Mouse (Mus musculus): ENCODE measurements around the gene Elf5.

The Elf5 gene

DNA sequence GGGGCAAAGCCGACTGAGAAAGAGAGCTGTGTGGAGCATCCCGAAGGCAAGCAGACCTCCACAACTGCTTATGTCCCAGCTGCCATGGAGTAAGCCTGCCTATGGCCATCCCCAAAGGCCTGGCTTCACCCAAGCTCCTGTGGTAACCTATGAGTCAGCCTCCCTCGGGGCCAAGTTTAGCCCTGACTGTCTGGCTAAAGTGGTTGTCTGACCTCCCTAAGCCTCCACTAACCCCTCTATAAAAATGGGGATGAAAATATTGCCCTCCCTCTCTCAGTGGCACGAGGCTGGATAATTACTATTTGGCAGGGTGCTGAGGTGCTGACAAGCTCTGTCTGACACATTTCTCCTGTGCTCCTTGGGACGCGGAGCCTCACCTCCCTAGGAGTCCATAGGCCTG lies at the start of gene Elf5:
Gene Elf5 (plus strand): TSS at position 341 of the 400 bp plus-strand sequence.
- no peak for DNase-seq (ENCODE audit: low spot score)

DNA sequence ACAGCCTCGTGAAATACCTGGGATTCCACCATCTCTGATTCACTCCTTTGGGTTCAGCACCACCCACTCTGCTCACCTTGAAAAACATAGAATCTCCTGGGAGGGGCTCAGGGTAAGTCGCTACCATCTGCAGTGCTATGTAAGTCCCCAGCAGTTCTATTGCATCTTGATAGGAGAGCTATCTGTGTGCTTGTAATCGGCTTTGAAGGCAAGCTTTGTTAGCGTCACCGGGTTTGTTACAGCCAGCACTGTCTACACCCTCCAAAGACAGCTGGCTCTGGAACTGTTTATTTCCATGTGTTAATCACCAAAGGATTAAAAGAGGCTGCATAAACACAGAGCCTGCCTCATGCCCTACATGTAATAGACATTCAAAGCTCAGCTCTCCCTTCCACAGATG lies 38.9 kb upstream of the Elf5 start:
- DNase-seq (ENCODE audit: low spot score), result no peak

DNA sequence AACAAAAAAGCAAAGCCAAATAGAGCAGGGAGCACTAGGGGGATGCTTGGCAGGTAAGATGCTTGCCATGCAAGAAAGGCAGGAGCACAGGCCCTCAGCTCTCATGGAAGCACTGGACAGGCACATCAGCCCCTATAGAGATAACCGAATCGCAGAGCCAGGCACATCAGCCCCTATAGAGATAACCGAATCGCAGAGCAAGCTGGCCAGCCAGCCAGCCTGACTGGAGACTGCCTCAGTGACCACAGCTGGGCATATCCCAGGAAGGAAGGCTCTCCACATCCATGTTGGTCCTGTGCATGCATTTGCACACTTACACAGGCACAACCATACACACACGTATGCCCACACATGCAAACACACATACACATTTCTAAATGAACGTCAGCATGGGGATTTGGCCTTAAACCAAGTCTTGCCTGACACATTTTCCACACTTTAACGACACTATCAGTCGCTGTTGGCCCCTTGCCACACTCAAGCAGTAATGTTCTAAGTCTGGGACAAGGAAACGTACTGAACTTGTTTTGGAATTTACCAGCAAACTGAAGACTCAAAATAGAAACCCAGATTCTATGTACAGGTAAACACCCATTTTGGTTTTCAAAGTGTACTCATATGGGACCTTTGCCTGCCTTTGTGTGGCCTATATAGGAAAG lies 31.9 kb upstream of the Elf5 start:
- no peak for DNase-seq (ENCODE audit: low spot score)

DNA sequence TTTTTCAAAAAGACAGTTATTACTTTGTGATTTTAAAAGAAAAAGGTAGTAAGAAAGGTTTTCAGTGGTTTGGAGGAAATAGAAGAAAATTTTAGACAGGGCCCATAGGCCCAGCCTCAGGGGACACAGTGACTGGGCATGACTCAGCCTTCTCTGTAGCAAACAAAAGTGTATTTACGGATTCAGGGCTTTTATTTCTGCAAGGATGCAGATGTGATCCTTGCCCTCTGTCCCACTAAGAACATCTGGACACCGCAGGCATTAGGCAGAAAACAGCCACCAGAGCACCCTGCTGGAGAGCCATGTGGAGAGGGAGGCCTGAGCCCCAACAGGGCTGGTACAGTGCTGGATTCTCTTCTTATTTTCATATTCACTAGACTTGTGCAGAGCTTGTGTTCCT lies 29.3 kb upstream of the Elf5 start:
- DNase-seq (ENCODE audit: low spot score), result no peak

DNA sequence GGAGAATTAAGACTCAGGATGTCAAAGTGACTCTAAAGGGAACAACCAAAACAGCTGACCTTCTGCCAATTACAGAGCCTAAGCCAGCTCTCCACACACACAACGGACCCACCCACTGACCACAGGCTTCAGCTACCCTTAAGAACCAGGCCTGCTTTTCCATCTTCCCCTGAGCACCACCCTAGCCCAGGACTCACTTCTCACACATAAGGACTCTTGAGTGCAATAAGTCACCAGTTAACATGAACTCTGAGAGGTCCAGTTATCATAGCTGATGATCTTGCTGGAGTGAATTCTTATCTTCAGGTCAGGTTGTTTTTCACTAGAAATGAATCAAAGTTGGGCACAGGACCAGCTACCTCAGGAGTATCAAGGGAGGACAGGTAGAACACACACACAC lies 23.6 kb upstream of the Elf5 start:
- no peak for DNase-seq (ENCODE audit: low spot score)

DNA sequence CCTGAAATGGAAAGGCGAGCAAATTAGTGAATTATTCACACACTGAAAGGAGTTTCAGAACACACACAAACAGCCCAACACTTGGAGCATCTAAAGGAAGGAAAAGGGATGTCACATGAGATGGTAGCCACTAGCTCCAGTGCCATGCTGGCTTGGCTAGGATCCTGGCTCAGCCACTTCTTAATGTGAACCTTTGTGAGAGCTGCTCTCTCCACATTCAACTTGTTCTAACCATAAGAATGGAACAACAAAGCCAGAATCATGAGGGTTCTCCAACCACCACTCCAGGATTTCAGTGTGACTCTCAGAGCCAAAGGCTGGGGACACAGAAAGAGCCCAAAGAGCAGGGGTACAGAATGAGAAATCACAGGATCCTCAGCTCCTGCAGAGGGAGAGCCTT lies 23.2 kb upstream of the Elf5 start:
- no peak for DNase-seq (ENCODE audit: low spot score)

DNA sequence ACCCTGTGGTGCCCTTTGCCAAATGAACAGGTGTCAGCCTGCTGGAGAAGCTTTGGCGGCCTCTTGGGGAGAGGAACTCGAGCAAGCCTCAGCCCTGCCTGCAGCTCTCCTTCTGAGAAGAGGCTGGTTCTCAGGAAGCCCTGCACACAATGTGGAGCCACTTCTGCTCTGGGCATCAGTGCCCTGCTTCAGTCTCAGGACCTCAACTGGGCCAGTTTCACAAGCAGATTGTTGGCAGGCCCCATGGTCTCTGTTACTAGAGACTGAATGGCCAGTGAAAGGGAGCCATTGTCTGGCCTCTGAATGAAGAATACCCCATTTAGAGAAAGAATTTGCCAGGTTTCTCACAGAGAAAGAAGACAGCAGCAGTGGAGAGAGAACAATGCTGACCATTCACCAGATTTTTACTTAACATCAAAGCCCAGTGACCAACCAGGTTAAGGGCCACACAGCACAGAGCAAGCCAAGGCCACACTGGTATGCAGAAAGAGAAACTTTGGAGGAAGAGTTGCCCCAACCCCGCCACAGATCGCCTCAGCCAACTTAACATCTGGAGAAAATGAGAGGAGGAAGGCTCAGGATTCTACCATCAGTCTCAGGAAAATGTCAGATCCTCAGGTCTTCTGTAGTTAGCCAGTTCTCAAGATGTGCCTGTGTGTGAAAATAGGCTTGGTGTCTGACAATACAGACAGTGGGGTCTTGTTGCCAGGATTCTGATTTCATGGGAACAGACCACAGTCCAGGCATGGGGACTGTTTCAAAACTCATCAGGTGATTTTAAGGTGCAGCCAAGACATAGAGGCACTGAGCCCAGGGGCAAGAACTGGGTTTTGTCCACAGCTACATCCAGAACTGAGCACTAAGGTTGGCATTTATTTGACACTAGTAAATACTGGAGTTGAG lies 21.2 kb upstream of the Elf5 start:
- no peak for DNase-seq (ENCODE audit: low spot score)

DNA sequence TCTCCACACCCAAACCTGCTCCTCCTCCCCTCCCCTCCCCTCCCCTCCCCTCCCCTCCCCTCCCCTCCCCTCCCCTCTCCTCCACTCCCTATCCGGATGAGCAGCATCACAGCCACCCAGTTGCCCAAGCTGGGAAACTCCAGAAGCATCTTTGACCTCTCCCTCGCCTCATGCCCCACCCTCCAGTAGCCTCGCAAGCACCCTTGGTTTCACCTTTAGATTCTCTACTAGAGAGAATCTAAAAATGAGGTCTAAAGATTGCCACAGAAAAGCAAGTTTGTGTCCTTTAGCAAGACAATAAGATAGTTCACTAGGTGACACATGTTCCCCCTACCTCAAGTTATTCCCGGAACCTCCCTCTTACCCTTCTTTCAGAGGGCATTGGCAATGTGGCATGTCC lies 19.9 kb upstream of the Elf5 start:
- no peak for DNase-seq (ENCODE audit: low spot score)

DNA sequence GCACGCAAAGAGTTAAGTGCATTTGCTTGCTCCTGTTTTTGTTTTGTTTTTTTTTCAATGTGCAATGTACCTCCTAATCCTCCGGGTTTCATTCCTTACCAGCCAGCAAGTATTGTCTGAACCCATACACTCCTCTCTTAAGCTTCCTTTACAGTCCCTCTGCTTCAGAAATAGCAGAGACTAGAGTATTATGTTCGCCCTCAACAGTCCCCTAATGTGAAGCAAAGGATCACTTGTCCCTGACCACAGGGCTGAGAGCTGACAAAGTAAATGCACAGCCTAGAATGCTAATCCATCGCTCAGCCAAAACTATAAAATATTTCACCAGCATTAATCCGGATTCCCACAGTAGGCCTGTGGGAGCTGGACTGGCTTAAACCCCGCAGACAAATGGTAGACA lies 13.4 kb upstream of the Elf5 start:
- DNase-seq (ENCODE audit: low spot score), result no peak

DNA sequence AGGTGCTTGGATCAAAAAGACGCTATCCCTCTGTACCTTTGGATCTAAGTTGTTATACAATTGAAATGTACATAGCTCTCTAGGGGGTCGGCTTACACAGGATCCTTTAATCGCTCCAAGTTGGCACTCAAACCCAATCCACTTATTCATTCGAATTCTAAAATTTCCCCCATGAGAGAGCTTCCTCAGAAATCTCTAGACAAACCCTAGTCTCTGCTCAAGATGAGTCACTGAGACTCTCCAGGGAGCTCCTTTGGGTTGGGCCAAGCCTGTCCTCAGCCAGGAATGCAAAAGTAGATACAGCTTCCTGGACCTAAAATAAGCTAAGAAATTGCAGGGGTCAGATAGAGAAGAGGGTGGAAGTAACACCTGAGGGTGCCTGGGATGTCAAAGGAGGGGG lies 10.8 kb upstream of the Elf5 start:
- no peak for DNase-seq (ENCODE audit: low spot score)

DNA sequence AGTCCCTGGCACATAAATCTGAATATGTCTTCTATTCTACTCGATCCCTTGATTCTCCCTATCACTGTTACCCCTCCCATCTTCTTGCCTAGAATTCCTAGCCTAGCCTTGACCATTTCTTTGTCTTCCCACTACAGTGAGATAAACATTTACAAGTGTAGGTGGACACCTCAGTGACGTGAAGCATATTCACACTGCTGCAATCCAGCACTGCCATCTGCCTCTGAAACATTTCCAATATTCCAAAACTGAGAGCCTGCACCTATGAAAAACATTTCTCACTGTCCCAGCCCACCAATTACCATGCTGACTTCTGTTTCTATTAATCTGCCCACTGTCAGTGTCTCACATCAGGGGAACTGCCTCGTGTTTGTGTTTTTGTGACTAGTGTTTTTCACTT lies 5.2 kb upstream of the Elf5 start:
- DNase-seq (ENCODE audit: low spot score), result no peak

DNA sequence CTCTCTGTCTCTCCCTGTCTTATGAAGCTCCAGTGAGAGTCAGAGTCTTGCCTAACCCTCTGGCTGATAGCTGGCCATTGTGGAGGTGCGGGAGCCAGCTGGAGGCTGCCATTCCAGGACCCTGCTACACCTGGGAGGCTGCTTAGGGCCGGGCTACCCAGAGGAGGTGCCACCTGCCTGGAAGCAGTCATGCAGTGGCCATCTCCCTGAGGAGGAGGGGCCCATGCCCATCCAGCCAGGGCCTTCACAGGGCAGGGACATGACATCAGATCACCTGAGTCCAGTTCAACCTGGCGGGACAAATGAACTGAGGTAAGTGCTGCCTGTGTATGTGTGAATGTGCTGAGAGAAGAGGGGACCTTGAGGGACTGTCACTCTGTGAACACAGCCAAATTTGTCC lies 328 bp downstream of the Elf5 start:
- no peak for DNase-seq (ENCODE audit: low spot score)

DNA sequence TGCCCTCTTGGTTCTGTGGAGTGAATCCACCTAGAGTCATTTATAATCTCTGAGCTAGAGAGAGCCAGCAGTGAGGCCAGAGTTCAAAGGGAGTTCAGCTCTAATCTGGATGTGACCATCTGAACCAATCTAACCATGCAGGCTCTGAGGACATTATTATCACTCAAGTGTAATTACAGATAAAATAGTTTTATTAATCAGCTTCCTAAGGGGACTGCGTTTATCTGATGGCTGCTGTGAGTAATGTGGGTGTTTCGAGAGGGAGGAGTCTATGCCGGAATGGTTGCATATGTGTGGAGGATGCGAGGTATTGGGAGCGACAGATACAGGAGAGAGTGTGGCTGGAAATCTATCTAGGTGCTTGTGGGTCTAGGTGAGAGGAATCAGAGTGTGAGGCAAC lies 1.9 kb downstream of the Elf5 start:
- DNase-seq (ENCODE audit: low spot score), result no peak

DNA sequence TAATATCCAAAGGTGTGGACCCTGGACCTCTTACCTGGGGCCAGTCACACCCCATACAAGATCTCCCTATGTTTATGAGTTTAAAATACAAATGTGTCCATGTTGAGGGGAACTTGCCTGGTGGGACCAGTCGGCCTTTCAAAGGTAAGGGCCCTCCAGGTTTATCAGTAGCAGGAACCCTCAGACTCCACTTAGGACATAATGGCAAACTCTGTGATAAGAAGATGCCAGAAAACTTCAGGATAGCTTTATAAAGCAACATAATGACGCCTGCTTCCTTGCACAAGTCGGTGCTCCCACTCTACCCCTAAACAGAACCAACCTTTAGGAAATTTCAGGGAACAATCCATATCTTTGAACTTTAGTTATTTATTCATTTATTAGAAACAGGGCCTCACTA lies 4.3 kb downstream of the Elf5 start:
- no peak for DNase-seq (ENCODE audit: low spot score)

DNA sequence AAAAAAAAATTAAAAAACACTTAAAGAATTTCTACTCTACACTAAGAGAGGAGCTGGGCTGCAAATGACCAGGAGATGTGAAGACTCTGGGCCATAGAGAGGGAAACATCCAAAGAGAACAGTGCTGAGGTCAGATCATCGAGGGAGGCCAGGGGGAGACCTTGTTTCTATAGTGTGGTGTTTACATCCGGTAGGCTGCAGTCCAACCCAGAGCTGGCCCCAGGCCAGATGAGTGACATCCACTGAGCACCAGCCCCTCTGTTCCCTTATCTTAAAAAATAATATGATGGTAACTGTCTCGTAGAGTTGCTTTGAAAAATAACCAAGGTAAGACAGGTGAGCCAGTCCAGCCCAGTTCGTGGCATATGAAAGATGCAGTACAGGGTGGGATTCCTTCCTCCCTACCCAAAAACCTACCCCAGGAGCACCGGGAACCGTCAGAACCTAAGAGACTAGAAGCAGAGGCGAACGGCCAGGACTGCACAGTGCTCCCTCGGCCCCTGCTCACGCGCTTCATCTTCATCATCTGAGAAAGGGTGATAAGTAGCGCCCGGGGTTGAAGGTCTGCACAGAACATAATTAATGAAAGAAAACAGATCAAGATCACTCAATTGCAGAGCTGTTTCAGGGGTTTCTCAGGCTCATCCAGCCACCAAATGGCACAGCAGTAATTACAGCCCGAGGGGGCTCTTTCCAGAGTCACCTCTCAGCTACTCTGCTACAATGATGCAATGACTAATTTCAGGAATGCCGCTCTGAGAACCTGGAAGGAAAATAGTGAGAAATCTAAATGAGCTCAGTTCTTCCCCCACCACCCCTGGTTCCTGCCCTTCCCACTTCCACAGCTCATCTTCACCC lies 9.4 kb downstream of the Elf5 start:
- DNase-seq (ENCODE audit: low spot score), result no peak

DNA sequence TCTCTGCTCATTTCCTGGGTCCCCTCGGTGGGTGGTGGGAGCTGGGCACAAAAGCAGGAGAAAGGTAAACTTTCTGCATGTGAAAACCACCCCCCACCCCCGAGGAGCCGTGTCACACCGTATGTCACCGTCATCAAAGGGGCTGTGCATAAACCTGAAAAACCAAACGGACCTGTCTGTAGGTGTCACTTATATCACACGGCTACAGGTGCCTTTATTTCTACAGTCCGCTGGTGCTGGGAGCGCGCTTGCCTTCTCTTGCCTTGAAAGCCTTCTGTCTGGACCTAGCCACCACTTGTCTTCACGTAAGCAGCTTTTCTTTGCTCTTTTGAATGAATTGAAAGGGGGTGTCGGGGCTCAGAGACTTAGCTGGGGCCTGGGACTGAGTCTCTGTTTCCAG lies 12.4 kb downstream of the Elf5 start:
- no peak for DNase-seq (ENCODE audit: low spot score)

DNA sequence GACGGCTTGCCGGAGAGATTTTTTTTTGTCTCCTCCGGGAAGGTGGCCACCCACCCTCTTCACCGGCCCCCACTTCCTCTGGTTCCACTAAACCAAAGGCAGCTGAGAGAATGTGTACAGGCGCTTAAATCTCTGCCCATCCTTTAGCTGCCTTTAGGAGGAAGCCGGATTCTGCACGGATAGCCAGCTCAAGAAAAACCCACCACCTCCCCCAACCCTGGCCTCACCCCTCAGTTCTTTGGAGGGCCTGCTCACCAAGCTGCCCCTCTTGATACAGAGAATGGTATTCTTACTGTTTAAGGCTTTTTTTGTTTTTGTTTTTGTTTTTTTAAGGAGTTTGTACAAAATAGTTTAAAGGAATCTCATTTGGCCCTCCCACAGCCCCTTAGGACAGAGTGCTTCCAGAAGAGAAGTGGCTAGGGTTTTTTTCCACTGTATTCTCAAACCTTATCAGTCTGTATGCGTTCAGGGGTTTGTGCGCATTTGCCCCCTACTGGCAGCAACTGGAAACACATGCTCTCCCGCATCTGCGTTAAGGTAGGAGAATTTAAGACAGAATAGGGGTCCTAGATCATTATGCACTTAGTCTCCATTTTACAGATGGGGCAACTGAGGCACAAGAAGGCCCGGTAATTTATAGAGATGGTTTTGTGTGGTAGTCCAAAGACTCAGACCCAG lies 13.0 kb downstream of the Elf5 start:
- peak; percentile 22 for DNase-seq (ENCODE audit: low spot score)

DNA sequence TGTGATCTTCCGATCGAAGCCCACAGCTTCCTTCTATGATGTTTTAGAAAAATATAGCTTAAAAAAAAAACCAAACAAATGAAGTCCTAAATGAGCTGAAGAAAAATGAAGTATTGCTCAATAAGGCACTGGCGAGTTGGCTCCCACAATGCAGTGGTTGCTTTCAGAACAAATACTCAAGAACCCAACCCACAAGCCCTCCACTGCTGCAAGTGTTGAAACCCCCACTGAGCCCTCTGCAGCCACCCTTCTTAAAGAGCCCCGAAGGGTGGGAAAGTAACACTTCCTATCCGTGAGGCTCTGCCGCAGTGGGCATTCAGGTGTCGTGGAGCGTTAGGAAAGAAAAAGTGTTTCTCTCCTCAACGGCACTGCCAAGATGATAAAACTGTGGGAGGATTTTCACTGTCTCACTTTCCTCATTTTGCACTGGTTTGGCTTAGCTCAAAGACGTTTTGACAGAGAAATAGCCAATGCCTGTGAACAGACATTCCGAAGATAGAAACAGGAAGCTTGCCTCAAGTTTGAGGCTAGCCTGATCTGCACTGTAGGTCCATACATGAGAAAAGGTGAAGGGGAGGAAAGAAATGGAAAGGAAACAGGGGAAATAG lies 14.1 kb downstream of the Elf5 start:
- DNase-seq (ENCODE audit: low spot score), result no peak

DNA sequence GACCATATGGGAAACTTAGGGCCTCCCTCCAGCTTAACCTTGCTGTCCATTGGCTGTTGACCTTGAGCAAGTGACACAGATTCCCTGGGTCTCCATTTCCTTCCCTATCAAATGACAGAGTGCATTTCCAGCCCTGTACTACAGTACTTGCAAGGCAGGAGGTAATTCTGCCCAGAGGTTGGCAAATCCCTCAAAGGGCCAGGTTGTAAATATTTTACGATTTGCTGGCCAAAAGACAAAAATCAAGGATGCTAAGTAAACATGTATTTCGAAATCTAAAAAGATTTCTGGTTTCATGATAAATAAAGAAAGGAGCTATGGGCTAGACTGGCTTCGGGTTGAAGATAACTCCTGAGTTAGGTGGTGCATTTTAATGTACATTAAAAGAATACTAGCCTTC lies 16.9 kb downstream of the Elf5 start:
- no peak for DNase-seq (ENCODE audit: low spot score)

DNA sequence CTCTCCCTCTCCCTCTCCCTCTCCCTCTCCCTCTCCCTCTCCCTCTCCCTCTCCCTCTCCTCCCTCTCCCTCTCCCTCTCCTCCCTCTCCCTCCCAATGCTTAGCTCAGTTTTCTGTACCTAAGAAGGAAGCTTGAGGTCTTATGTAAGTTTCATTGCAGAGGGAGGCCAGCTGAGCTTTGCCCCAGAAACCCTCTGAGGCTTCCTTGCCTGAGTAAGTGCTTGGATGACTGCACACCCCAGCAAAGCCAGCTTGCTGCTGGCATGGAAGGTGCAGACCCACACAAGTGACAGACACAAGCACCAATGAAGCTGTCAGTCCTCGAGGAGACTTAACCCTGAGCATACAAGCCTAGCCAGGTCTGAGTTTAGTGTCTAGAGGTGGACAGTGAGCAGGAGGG lies 19.2 kb downstream of the Elf5 start:
- DNase-seq (ENCODE audit: low spot score), result no peak

DNA sequence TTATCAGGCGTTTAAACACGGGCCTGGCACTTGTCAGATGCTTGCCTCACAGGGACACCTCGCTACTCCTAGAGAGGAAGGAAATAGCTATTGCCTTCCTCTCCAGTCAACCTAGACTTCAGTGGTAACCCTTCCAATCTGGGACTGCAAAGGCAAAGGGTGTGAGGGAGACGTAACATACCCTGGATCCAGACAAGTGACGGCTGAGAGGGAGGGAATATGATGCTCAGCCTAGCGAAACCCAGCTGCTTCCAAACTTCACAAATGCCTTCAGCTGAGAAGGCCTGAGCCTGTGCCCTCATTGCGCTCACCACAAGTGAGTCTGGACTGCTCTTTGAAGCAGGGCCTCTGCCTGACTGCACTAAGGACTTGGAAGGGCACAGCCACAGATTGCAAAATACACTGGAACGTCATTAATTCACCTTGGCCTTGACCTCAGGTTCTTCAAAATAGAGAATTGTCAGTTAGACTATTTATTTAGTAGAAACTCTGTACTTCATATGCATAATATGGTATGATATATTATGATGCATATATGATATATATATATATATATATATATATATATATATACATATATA lies 21.3 kb downstream of the Elf5 start:
- DNase-seq (ENCODE audit: low spot score), result no peak

Data from T-cell, adult 2 months (primary cell).